Mouse (Mus musculus) liver, postnatal 0 days (tissue): ENCODE results near the gene Crot.

ENCODE experiments used
- CTCF ChIP-seq: sonication (generic); IDR thresholded peaks from 2 replicates; pipeline ENCODE4 v1.5.1; 2016; ENCODE audit warnings: antibody characterized with exemption, low read depth
- EP300 ChIP-seq: IDR thresholded peaks from 2 replicates; pipeline ENCODE4 v1.6.1; 2016; ENCODE audit warnings: antibody characterized with exemption, low read depth, mild to moderate bottlenecking

DNA sequence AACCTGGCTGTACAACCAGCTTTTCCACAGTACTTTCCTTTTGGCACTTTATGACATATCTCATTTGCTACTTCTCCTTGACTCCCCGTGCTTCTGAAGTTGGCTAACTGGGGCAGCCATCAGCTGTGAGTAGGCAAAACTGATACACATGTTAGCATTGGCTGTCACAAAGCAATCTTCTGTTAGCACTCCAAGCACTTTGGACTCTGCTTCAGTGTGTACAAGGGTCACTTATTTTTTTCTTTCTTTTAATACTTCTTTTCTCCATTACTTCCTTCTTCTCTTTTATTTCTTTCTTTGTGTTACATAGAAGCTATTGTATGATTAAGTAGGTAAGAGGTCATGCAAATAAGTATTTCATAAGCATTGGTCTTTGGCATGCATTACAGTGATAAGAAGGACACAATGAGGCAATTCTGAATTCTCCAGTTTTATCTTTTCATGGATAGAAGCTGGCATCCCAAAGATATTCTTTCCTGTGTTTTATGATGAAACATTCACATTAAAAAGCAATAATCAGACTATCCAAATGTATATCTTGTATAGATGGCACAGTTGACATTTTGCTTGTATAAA, 31.2 kb upstream of the Crot start:
- TF ChIP-seq CTCF: no peak
- peak; percentile 20; the same call in 1 of the 2 replicates for TF ChIP-seq EP300
